ENCODE assay signal across 8 mouse cellular contexts in genomic region chr19:53369469-53370043, GRCm38 (mm10). TPM values are rescaled to one million over a fixed set of nuclear protein-coding genes. Genes with fewer than 3 reads are reported as not detected.
DNase-seq lines count a peak whose midpoint lies in the region; ATAC-seq and TF ChIP-seq lines count a peak whose summit lies in the region.

No protein-coding gene starts in this region.

- no peak overlapping the region for H3K4me3 ChIP-seq in lung, embryonic 14.5 days (ENCODE audit: low read depth, low read length)

- TF ChIP-seq CTCF in Patski (IDR thresholded peaks at IDR 0.05): peak; percentile 88
- peak; percentile 89 for TF ChIP-seq CTCF in lung, embryonic 14.5 days (IDR thresholded peaks at IDR 0.05; ENCODE audit: low read depth)

- H3K27me3 ChIP-seq in Patski: no peaks in the 10 kb centered on the region
- H3K27me3 ChIP-seq in lung, embryonic 14.5 days (ENCODE audit: insufficient read depth, low read length): no peaks in the 10 kb centered on the region

- peaks cover 22% of the 10 kb centered on the region for H3K36me3 ChIP-seq in lung, embryonic 14.5 days (ENCODE audit: insufficient read depth)

- in situ Hi-C loops in Patski (cut with MboI; ENCODE audit: low pct_unique_long_range_greater_than_20kb): loop anchor here (5.0 to 25.0 kb wide), 2 partner anchors 37 to 357 kb away; no protein-coding TSS in a partner anchor

- WGBS in lung, embryonic 14.5 days: 27% methylated on average over 14 of the region's 14 CpGs

- H3K9ac ChIP-seq in lung, embryonic 14.5 days: 0 out of 2 replicates have a peak overlapping the region, but pooled peaks have one; percentile 11

- ATAC-seq in Patski: peak; percentile 68
- ATAC-seq in hematopoietic stem cell, adult 5-6 weeks (replicated peaks in 1 of 2; ENCODE audit: insufficient read depth in 1 of 2, low FRiP score in 2 of 2, low TSS enrichment in 1 of 2, low read depth in 1 of 2, poor library complexity in 2 of 2, severe bottlenecking in 2 of 2): peak; percentile 71 to 75
- 0 out of 2 replicates have a peak, but pooled peaks have one; percentile 32 for ATAC-seq in lung, embryonic 14.5 days (ENCODE audit: insufficient read depth)

- no peaks in the 10 kb centered on the region for H3K9me3 ChIP-seq in lung, embryonic 14.5 days (ENCODE audit: low read depth, low read length)

- DNase-seq in Patski (ENCODE audit: low read depth, low spot score): no peak
- peak; percentile 87 for DNase-seq in cerebellum, adult 8-10 months
- peak; percentile 85 for DNase-seq in forelimb bud, embryonic 11.5 days (ENCODE audit: low read depth, low spot score)
- peak; percentile 84 for DNase-seq in layer of hippocampus, adult 9-10 months (ENCODE audit: low spot score)
- peak; percentile 95 for DNase-seq in lung, embryonic 14.5 days
- peak; percentile 37 for DNase-seq in ovary, adult 18-20 months (ENCODE audit: low spot score)
- DNase-seq in thymus, postnatal 36 days: peak; percentile 73 to 77

- H3K4me2 ChIP-seq in lung, embryonic 14.5 days: peak overlapping the region; percentile 7; the same call in 1 of the 2 replicates

- H3K27ac ChIP-seq in lung, embryonic 14.5 days (ENCODE audit: low read depth): no peak overlapping the region

- CTCF ChIA-PET in Patski (lab: Charles Lee): interaction anchor here (0.7 to 3.6 kb wide), 14 partner anchors 10 to 255 kb away, joined by 3 to 20 read pairs (median 3); no protein-coding TSS in a partner anchor

- POLR2A ChIA-PET in Patski (lab: Charles Lee): interaction anchor here (0.7 to 1.3 kb wide), 5 partner anchors 11 to 44 kb away, joined by 3 to 6 read pairs (median 3); no protein-coding TSS in a partner anchor

- H3K4me1 ChIP-seq in lung, embryonic 14.5 days (ENCODE audit: insufficient read depth): peaks cover 21% of the 10 kb centered on the region

RNA-seq across cellular contexts. Expression of gene Gm10197, which starts 2.0 kb away (rescaled TPM):
- polyA plus RNA-seq in Patski (2021): 32.0 TPM
- not detected in 2 replicates for total RNA-seq in hematopoietic stem cell, adult 5-6 weeks (2017)
- polyA plus RNA-seq in lung, embryonic 14.5 days (2014; fragmentation: Nextera tagmentation; extraction: Ambion mirVana): 4.8 and 5.8 TPM in 2 replicates

RNA-seq across cellular contexts. Expression of gene Smndc1, which starts 20.8 kb away (rescaled TPM):
- 59.3 TPM for polyA plus RNA-seq in Patski (2021)
- total RNA-seq in hematopoietic stem cell, adult 5-6 weeks (2017): 42.6 and 43.6 TPM in 2 replicates
- polyA plus RNA-seq in lung, embryonic 14.5 days (2014; fragmentation: Nextera tagmentation; extraction: Ambion mirVana): 45.8 and 49.4 TPM in 2 replicates

RNA-seq across cellular contexts. Expression of gene Mxi1, which starts 59.2 kb away (rescaled TPM):
- 92.8 TPM for polyA plus RNA-seq in Patski (2021)
- 58.9 and 75.6 TPM in 2 replicates for total RNA-seq in hematopoietic stem cell, adult 5-6 weeks (2017)
- 36.7 and 38.3 TPM in 2 replicates for polyA plus RNA-seq in lung, embryonic 14.5 days (2014; fragmentation: Nextera tagmentation; extraction: Ambion mirVana)
